Mouse (Mus musculus) embryonic fibroblast, embryonic 13.5 days (primary cell): ENCODE results near the gene Dusp1. TPM values are rescaled to one million over a fixed set of nuclear protein-coding genes. Genes with fewer than 3 reads are reported as not detected.

Source experiments
- H3K27ac ChIP-seq: 2 replicates; pipeline ENCODE4 v1.5.1; 2012; ENCODE audit warnings: low read length, control low read depth, inconsistent platforms; ENCODE audit not compliant: insufficient read depth
- H3K4me1 ChIP-seq: 2 replicates; pipeline ENCODE4 v1.6.1; 2011; ENCODE audit warnings: low read length; ENCODE audit not compliant: control insufficient read depth, insufficient read depth
- H3K4me3 ChIP-seq: 2 replicates; pipeline ENCODE4 v1.5.1; 2011; ENCODE audit warnings: mild to moderate bottlenecking, control low read depth, low read length; ENCODE audit not compliant: insufficient read depth
- CTCF ChIP-seq: IDR thresholded peaks from 2 replicates; pipeline ENCODE4 v1.5.1; 2011; ENCODE audit warnings: mild to moderate bottlenecking, control low read depth, low read length, moderate library complexity, borderline replicate concordance; ENCODE audit not compliant: insufficient read depth
- POLR2A ChIP-seq: IDR thresholded peaks from 2 replicates; pipeline ENCODE4 v1.6.1; 2011; ENCODE audit warnings: low read depth, mild to moderate bottlenecking, control low read depth, low read length, moderate library complexity
- polyA plus RNA-seq: library from polyadenylated mRNA; stranded (reverse); fragments of >200 nt; gene quantifications from 2 replicates; pipeline ENCODE4 v1.2.4, GENCODE M21; 2011; ENCODE audit warnings: low read depth; ENCODE audit not compliant: missing spikeins, insufficient read length

The Dusp1 gene
- polyA plus RNA-seq, 1 experiment: 36.3 TPM

DNA sequence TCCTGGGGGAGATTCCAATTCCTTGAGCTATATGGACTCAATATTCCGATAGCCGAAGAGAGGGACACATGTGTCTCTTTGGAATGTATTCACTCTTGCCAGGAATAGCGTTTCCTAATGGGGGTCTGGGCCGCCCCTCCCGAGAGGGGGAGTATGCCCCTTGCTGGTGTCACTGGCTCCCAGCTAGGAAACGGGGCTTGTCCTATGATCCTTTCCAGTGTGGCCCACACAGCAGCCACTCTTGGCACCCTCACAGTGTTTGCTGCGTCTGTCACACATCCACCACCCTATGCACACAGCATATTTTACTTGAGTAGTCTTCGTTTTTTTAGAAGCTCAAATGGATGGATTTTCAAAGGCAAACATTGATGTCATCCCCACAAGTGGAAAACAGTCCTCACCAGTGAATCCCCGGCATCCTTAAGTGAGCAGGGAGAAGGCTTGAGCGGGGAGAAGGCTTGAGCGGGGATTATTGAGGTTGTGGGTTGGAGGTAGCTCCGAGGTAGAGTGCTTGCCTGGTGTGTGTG lies 26.1 kb upstream of the Dusp1 start:
- peaks cover 14% of the 10 kb centered on the region for H3K4me1 ChIP-seq
- no peak overlapping the region for H3K27ac ChIP-seq
- TF ChIP-seq CTCF (no peak), POLR2A (no peak)
- H3K4me3 ChIP-seq: no peak overlapping the region

DNA sequence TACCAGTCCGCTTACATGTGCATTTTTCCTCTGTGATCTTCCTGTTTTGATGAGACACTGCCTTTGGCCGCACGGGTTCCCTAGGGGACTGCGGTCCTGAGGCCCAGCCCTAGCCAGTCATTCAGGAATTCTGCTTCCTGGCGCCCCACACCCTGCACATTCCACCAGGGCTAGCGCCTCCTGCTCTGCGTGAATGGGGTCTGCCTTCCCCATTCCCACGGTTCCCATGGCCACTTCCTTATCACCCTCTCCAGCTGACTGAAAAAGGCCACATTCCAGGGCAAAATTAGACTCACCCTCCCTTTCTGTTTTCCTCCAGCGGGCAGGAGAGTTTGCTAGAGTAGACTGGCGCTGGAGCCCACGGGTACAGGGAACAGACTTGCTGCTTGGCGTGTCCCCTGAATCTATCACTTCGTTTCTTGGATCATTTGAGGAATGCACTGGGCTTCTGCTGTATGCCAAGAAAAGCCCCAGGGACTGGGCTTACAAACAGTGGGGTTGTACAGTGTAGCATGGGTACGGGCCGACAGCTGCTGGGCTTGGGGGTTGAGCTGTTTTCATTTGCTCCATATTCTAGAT lies 22.7 kb upstream of the Dusp1 start:
- peak overlapping the region; percentile 94 for H3K27ac ChIP-seq
- H3K4me3 ChIP-seq: no peak overlapping the region
- peaks cover 9% of the 10 kb centered on the region for H3K4me1 ChIP-seq
- no peak for TF ChIP-seq CTCF
- TF ChIP-seq POLR2A: no peak

DNA sequence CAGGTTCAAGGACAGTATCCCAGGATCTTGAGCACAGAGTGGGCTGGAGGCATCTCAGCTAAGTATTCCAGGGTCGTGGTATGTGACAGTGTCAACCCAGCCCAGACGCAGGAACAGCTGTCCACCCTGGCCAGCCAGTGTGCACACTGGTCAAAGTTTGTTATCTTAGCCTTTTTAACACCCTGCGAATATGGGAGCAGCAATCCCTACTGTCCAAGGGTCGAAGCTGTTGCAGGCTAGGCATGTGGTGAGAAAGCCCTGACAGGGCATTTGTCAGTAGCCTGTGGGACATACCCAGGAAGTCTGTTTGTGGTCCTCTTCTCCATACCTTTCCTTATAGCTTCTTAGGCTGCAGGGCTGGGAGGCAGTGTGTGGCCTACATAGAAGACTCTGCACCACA lies 22.1 kb upstream of the Dusp1 start:
- TF ChIP-seq POLR2A: no peak
- no peak for TF ChIP-seq CTCF
- Histone ChIP-seq H3K27ac (peak overlapping the region; percentile 80), H3K4me3 (no peak overlapping the region), H3K4me1 (peaks cover 9% of the 10 kb centered on the region)

DNA sequence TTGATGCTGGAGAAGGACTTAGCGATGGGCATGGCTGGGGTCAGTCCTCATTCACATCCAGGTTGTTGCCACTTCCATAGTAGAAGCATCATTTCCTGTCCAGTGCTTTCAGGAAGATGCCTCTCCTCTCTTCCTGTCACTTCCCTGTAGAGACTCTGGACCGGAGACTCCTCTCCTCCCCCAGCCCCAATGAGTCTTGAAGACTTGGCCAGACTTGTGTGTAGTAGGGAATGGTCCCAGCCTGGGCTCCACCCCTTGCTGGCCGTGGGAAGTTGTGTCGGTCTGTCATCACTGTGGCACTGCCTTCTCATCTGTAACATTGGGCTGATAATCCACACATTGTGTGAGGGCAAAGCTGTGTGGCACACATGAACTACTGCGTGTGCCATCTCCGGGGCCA lies 21.7 kb upstream of the Dusp1 start:
- H3K4me3 ChIP-seq: no peak overlapping the region
- TF ChIP-seq POLR2A (no peak), CTCF (no peak)
- peak overlapping the region; percentile 80 for H3K27ac ChIP-seq
- H3K4me1 ChIP-seq: peaks cover 9% of the 10 kb centered on the region

DNA sequence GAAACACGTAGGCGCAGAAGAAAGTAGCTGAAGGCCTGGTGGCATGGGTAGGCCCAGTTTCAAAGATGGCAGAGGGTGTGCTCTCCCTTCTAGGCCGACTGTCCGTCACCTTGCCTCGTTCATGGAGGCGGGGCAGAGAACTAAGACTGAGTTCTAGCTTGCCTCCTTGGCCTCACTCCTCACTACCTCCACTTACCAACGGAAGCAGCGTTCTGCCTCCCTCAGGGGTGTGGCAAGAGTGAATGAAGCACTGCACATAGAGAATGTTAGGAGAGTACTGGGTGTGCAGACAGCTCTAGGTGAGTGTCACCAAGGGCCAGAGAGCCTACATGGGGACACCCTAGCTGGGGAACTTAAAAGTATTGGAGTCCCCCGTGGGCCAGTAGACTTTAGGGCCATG lies 21.1 kb upstream of the Dusp1 start:
- Histone ChIP-seq H3K4me1 (peaks cover 9% of the 10 kb centered on the region), H3K4me3 (no peak overlapping the region), H3K27ac (peak overlapping the region; percentile 80; the same call in 1 of the 2 replicates)
- no peak for TF ChIP-seq POLR2A
- TF ChIP-seq CTCF: no peak

DNA sequence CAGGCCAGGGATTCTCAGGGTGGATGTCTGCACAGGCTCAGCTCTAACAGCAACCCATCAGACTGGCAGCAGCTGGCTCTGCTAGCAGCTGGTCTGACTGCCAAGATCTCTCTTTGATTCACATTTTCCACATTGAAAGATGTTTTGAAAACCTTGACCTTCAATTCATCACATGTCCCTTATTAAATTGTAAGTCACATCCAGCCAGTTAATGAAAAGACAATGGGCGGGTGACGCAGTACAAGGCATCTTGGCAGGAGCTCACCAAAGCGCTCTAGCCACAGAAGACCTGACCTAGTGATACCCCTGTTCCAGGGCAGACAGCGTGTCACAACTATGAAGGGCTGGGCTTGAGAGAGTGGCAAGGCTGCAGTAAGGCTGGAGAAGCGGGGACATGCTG lies 20.4 kb upstream of the Dusp1 start:
- TF ChIP-seq CTCF (no peak), POLR2A (no peak)
- H3K4me1 ChIP-seq: peaks cover 9% of the 10 kb centered on the region
- peak overlapping the region; percentile 80; the same call in 1 of the 2 replicates for H3K27ac ChIP-seq
- H3K4me3 ChIP-seq: no peak overlapping the region

DNA sequence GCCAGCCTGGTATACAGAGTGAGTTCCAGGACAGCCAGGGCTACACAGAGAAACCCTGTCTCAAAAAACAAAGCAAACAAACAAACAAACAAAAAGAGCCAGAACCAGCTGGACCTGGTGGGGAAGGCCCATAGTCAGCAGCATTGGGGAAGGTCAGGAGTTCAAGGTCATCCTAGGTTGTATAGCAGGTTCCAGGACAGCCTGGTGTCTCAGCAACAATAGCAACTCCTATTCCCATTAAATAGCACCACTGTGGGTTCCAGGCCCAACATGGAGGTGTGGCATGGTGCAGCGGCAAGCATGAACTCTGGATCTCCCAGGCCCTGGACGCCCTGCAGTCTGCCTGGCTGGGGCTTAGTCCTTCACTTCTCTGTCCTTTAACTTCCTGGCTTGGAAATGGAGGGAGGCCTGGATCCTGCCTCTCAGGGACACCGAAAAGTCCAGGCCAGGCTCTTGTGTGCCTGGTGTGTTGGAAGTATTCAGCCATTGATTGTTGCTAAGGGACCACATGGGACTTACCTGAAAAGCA lies 19.0 kb upstream of the Dusp1 start:
- Histone ChIP-seq H3K4me1 (peaks cover 13% of the 10 kb centered on the region), H3K4me3 (no peak overlapping the region), H3K27ac (no peak overlapping the region)
- no peak for TF ChIP-seq CTCF
- no peak for TF ChIP-seq POLR2A

DNA sequence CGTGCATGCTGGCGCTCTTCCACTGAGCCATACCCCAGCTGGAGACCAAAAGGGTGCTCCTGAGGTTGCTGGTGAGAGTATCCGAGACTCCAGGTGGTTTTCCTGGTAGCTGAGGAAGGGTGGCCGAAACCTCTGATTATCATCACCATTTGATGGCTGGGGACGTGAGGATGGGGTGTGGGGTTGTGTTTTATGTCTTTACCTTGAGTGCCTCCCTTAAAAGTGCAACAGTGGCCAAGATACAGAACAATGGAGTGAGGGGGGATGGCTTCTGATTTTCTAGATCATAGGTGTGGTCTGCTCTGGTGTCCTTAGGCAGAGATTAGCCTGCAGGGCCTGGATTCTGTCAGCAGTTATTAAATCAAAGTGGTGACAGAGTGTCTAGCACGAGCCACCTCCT lies 17.5 kb upstream of the Dusp1 start:
- Histone ChIP-seq H3K27ac (no peak overlapping the region), H3K4me3 (no peak overlapping the region), H3K4me1 (peaks cover 8% of the 10 kb centered on the region; the same call in 1 of the 2 replicates)
- TF ChIP-seq POLR2A: no peak
- no peak for TF ChIP-seq CTCF

DNA sequence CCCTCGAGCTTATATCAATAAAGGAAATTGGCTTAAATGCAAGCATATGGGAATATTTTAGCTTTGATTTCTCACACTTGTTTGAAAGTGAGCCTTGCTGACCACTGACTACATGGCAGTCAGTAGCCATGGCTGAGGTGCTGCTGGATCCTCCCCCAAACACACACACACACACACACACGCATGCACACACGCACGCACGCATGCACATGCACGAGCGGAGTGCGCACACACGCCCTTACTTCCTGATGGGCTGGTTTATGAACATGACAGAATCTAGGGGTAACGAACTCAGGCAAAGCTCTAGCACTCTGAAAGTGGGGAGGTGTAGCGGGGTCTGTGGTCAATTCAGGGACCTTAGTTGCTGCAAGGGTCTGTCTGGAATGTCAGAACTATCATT lies 16.8 kb upstream of the Dusp1 start:
- H3K4me1 ChIP-seq: peaks cover 8% of the 10 kb centered on the region
- no peak overlapping the region for H3K4me3 ChIP-seq
- H3K27ac ChIP-seq: no peak overlapping the region
- TF ChIP-seq CTCF: no peak
- TF ChIP-seq POLR2A: no peak

DNA sequence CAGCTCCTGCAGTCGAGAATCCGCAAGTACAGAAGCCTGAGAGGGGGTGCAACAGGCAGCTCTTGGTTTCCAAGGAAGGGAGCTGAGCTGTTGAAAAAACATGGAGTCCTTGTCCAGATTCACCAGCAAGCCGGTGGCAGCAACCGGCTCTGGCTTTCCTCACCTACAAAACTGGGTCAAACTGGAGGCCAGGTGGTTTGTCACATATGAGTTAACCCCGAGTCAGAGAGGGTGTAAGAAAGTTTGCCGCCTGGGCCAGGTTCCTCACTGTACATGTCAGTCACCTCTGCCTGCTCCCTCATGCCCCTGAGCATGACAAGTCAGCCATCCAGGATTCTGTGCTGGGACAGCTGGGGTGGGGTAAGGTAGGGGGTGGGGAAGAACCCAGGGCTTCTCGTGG lies 16.2 kb upstream of the Dusp1 start:
- H3K4me3 ChIP-seq: no peak overlapping the region
- no peak overlapping the region for H3K27ac ChIP-seq
- peaks cover 10% of the 10 kb centered on the region for H3K4me1 ChIP-seq
- TF ChIP-seq POLR2A: no peak
- no peak for TF ChIP-seq CTCF
